In the genomic region with DNA sequence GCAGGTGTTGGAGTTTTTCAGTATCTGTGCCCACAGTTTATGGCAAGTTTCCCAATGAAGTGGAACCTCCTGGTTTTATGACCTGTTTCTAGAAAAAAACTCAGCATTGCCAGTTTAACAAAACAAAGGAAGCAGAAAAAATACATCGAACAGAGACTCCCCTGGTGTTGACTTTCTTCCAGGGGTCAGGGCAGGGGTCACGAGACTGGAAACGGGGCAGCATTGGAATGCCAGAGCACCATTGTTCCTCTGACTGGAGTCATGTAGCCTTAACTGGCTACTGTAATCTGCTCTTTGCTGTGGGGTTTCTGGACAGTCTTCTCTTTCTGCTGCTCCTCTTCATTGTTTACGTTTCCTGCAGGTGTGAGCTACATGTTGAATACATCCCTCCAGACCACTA, we compare ENCODE assay signal across 19 mouse cellular contexts. TPM values are rescaled to one million over a fixed set of nuclear protein-coding genes. Genes with fewer than 3 reads are reported as not detected.
DNase-seq lines count a peak whose midpoint lies in the region; ATAC-seq and TF ChIP-seq lines count a peak whose summit lies in the region.
"Had no signal": no experiment of that assay in that cellular context is flagged by ENCODE, and none has a peak within 500 bp of the region (broad histone marks: within the 10 kb centered on the region; RNA-seq: fewer than 3 reads in every experiment).

No protein-coding gene starts in this region.

- TF ChIP-seq CTCF in liver, postnatal 0 days (IDR thresholded peaks at IDR 0.05; ENCODE audit: low read depth) = no peak

- H3K27me3 ChIP-seq in heart, embryonic 12.5 days (replicated peaks) = no peaks in the 10 kb centered on the region
- no peaks in the 10 kb centered on the region for H3K27me3 ChIP-seq in liver, postnatal 0 days (ENCODE audit: insufficient read depth, low read length)
- H3K27me3 ChIP-seq in liver, embryonic 11.5 days (replicated peaks; ENCODE audit: control insufficient read depth, insufficient read depth, low read length) = no peaks in the 10 kb centered on the region
- H3K27me3 ChIP-seq: embryonic facial prominence, embryonic 15.5 days; limb, embryonic 13.5 days; lung, embryonic 15.5 days; megakaryocyte, embryonic 14.5 days; neural tube, embryonic 13.5 days had no signal

- no peak overlapping the region for H3K4me3 ChIP-seq in heart, embryonic 12.5 days
- no peak overlapping the region for H3K4me3 ChIP-seq in liver, postnatal 0 days (ENCODE audit: low read depth, low read length)
- no peak overlapping the region for H3K4me3 ChIP-seq in liver, embryonic 11.5 days (ENCODE audit: low read depth, low read length)
- H3K4me3 ChIP-seq: embryonic facial prominence, embryonic 15.5 days; limb, embryonic 13.5 days; lung, embryonic 15.5 days; megakaryocyte, embryonic 14.5 days; neural tube, embryonic 13.5 days had no signal

- no peaks in the 10 kb centered on the region for H3K4me1 ChIP-seq in heart, embryonic 12.5 days (replicated peaks)
- peaks cover 3% of the 10 kb centered on the region; the same call in 1 of the 2 replicates for H3K4me1 ChIP-seq in liver, postnatal 0 days (ENCODE audit: insufficient read depth)
- H3K4me1 ChIP-seq in liver, embryonic 11.5 days (replicated peaks; ENCODE audit: control insufficient read depth, insufficient read depth, low read length) = no peaks in the 10 kb centered on the region
- H3K4me1 ChIP-seq: embryonic facial prominence, embryonic 15.5 days; lung, embryonic 15.5 days; neural tube, embryonic 13.5 days had no signal

- intact Hi-C loops in left cerebral cortex, postnatal 14 days (cut with DNase I) = no loop called here

- no peak for TF ChIP-seq EP300 in liver, postnatal 0 days (IDR thresholded peaks at IDR 0.05; ENCODE audit: low read depth)

- H3K9ac ChIP-seq in heart, embryonic 12.5 days = no peak overlapping the region
- H3K9ac ChIP-seq in liver, postnatal 0 days (replicated peaks) = no peak overlapping the region
- H3K9ac ChIP-seq in liver, embryonic 11.5 days (ENCODE audit: low read depth, low read length) = no peak overlapping the region
- H3K9ac ChIP-seq: embryonic facial prominence, embryonic 15.5 days; limb, embryonic 13.5 days; lung, embryonic 15.5 days; neural tube, embryonic 13.5 days had no signal

- no peak overlapping the region for H3K4me2 ChIP-seq in heart, embryonic 12.5 days
- H3K4me2 ChIP-seq in liver, postnatal 0 days (ENCODE audit: low read depth, low read length) = no peak overlapping the region
- no peak overlapping the region for H3K4me2 ChIP-seq in liver, embryonic 11.5 days
- H3K4me2 ChIP-seq: embryonic facial prominence, embryonic 15.5 days; limb, embryonic 13.5 days; lung, embryonic 15.5 days; neural tube, embryonic 13.5 days had no signal

- no peak overlapping the region for H3K27ac ChIP-seq in heart, embryonic 12.5 days (ENCODE audit: poor library complexity, severe bottlenecking)
- H3K27ac ChIP-seq in liver, postnatal 0 days (ENCODE audit: low read depth) = no peak overlapping the region
- H3K27ac ChIP-seq in liver, embryonic 11.5 days (ENCODE audit: low read depth, low read length) = no peak overlapping the region
- H3K27ac ChIP-seq: embryonic facial prominence, embryonic 15.5 days; limb, embryonic 13.5 days; lung, embryonic 15.5 days; neural tube, embryonic 13.5 days had no signal

- peak; percentile 45 for ATAC-seq in heart, embryonic 12.5 days (ENCODE audit: insufficient number of reproducible peaks, low FRiP score)
- no peak for ATAC-seq in liver, postnatal 0 days
- 0 out of 2 replicates have a peak, but pooled peaks have one; percentile 18 for ATAC-seq in liver, embryonic 11.5 days (replicated peaks; ENCODE audit: low FRiP score)

- H3K9me3 ChIP-seq in heart, embryonic 12.5 days (replicated peaks) = peaks cover 7% of the 10 kb centered on the region
- H3K9me3 ChIP-seq in liver, postnatal 0 days (ENCODE audit: low read length) = 0 out of 2 replicates have a peak, but pooled peaks cover 4% of the 10 kb centered on the region
- no peaks in the 10 kb centered on the region for H3K9me3 ChIP-seq in liver, embryonic 11.5 days (ENCODE audit: control insufficient read depth, low read length)
- H3K9me3 ChIP-seq: embryonic facial prominence, embryonic 15.5 days; lung, embryonic 15.5 days; neural tube, embryonic 13.5 days had no signal

- no peak for DNase-seq in heart, adult 9 months (ENCODE audit: low spot score in 2 of 2)
- peak; percentile 16 for DNase-seq in liver
- DNase-seq in liver, postnatal 0 days = no peak
- peak; percentile 40 for DNase-seq in ZHBTc4 (ENCODE audit: low read depth, low spot score)
- DNase-seq in liver, embryonic 11.5 days (ENCODE audit: low spot score) = no peak
- no peak for DNase-seq in left cerebral cortex, postnatal 14 days (ENCODE audit: low spot score in 2 of 2)
- DNase-seq in testis, postnatal 14 days (ENCODE audit: low spot score) = no peak
- DNase-seq: adrenal gland, postnatal 25 days; B cell, adult 2 months; cerebellum, postnatal 14 days; kidney, adult 2 months; retina, postnatal 1 day had no signal

- 21% methylated on average over 4 of the region's 4 CpGs for WGBS in heart, embryonic 12.5 days
- WGBS in liver, postnatal 0 days (ENCODE audit: insufficient replicate concordance) = 23% methylated on average over 4 of the region's 4 CpGs
- WGBS in liver, embryonic 11.5 days = 23% methylated on average over 4 of the region's 4 CpGs

- no peaks in the 10 kb centered on the region for H3K36me3 ChIP-seq in heart, embryonic 12.5 days
- no peaks in the 10 kb centered on the region for H3K36me3 ChIP-seq in liver, postnatal 0 days (replicated peaks; ENCODE audit: insufficient read depth, low read length)
- no peaks in the 10 kb centered on the region for H3K36me3 ChIP-seq in liver, embryonic 11.5 days (ENCODE audit: control insufficient read depth, insufficient read depth, low read length)
- H3K36me3 ChIP-seq: embryonic facial prominence, embryonic 15.5 days; G1E; limb, embryonic 13.5 days; lung, embryonic 15.5 days; neural tube, embryonic 13.5 days had no signal

RNA-seq across cellular contexts. Expression of gene Jrkl, which starts 15.1 kb away (rescaled TPM):
- polyA plus RNA-seq in heart, embryonic 12.5 days (2016; fragmentation: Nextera tagmentation; extraction: Ambion mirVana) = 9.5 and 10.2 TPM in 2 replicates
- polyA plus RNA-seq in liver, postnatal 0 days (2015; fragmentation: Nextera tagmentation; extraction: Ambion mirVana) = 1.9 and 2.1 TPM in 2 replicates
- polyA plus RNA-seq in liver, embryonic 11.5 days (2014; fragmentation: Nextera tagmentation; extraction: Ambion mirVana) = 3.0 and 3.3 TPM in 2 replicates
- 1 to 10 TPM; 7.7 to 8.7 TPM for total RNA-seq in left cerebral cortex, postnatal 14 days (2021)

RNA-seq across cellular contexts. Expression of gene Ccdc82, which starts 16.2 kb away (rescaled TPM):
- polyA plus RNA-seq in heart, embryonic 12.5 days (2016; fragmentation: Nextera tagmentation; extraction: Ambion mirVana) = 8.5 and 9.5 TPM in 2 replicates
- 3.8 and 4.7 TPM in 2 replicates for polyA plus RNA-seq in liver, postnatal 0 days (2015; fragmentation: Nextera tagmentation; extraction: Ambion mirVana)
- polyA plus RNA-seq in liver, embryonic 11.5 days (2014; fragmentation: Nextera tagmentation; extraction: Ambion mirVana) = 15.1 and 15.5 TPM in 2 replicates
- 1 to 10 TPM; 9.4 to 9.9 TPM for total RNA-seq in left cerebral cortex, postnatal 14 days (2021)

Comparison
In these comparisons a context has a peak if more than half of its experiments do, and no peak if none do; other contexts are left out.
1. DNase-seq: peak in liver (single experiment) and ZHBTc4 (single experiment); none in heart, adult 9 months (0 of 2), liver, postnatal 0 days (single experiment), liver, embryonic 11.5 days (single experiment), left cerebral cortex, postnatal 14 days (0 of 2) and testis, postnatal 14 days (single experiment).